Mouse (Mus musculus) MEL (cell line): ENCODE measurements around the gene Stn1. TPM values are rescaled to one million over a fixed set of nuclear protein-coding genes. Genes with fewer than 3 reads are reported as not detected.
A peak's percentile ranks its signal among the peaks of the same experiment; 100 is the strongest.

Experiments used
- DNase-seq: peaks from one replicate; pipeline ENCODE4 v3.0.0; 2011; ENCODE audit warnings: low read depth, low spot score
- H3K27ac ChIP-seq: 2 replicates; pipeline ENCODE4 v1.5.1; 2012; ENCODE audit warnings: low read depth, mild to moderate bottlenecking, control low read depth, low read length, moderate library complexity; ENCODE audit not compliant: control insufficient read depth
- H3K27me3 ChIP-seq, 2 experiments: fragments of 150-350 bp in 1 of 2; sonication (generic) in 1 of 2; 2 replicates each; pipeline ENCODE4 v1.6.1; 2012; ENCODE audit warnings: low read length in 2 of 2, mild to moderate bottlenecking in 2 of 2, improper control_type of control experiment in 1 of 2, moderate library complexity in 1 of 2; ENCODE audit not compliant: insufficient read depth in 2 of 2, control insufficient read depth in 1 of 2
- H3K36me3 ChIP-seq, 2 experiments: 2 replicates each; pipeline ENCODE4 v1.6.1; 2012 to 2014; ENCODE audit warnings: low read length in 2 of 2, improper control_type of control experiment in 1 of 2, inconsistent platforms in 1 of 2, mild to moderate bottlenecking in 1 of 2; ENCODE audit not compliant: insufficient read depth in 2 of 2, control insufficient read depth in 1 of 2
- H3K4me1 ChIP-seq, 2 experiments: fragments of 150-350 bp in 1 of 2; sonication (generic) in 1 of 2; 2 replicates each; pipeline ENCODE4 v1.6.1; 2012; ENCODE audit warnings: low read length in 2 of 2, improper control_type of control experiment in 1 of 2, mild to moderate bottlenecking in 1 of 2; ENCODE audit not compliant: insufficient read depth in 2 of 2, control insufficient read depth in 1 of 2
- H3K4me3 ChIP-seq, 2 experiments: fragments of 150-350 bp in 1 of 2; sonication (generic) in 1 of 2; 2 replicates each; pipeline ENCODE4 v1.5.1; 2012; ENCODE audit warnings: low read depth in 2 of 2, low read length in 2 of 2, mild to moderate bottlenecking in 2 of 2, moderate library complexity in 2 of 2, control low read depth in 1 of 2, improper control_type of control experiment in 1 of 2; ENCODE audit not compliant: control insufficient read depth in 1 of 2, insufficient read depth in 1 of 2
- H3K79me2 ChIP-seq: 2 replicates; pipeline ENCODE4 v1.6.1; 2012; ENCODE audit warnings: mild to moderate bottlenecking, low read length, moderate library complexity; ENCODE audit not compliant: control insufficient read depth, poor library complexity, insufficient read depth
- H3K9ac ChIP-seq: 2 replicates; pipeline ENCODE4 v1.6.1; 2012; ENCODE audit warnings: low read depth, mild to moderate bottlenecking, control low read depth, low read length, moderate library complexity; ENCODE audit not compliant: control insufficient read depth, poor library complexity, severe bottlenecking
- H3K9me3 ChIP-seq: fragments of 150-350 bp; sonication (generic); replicated peaks from 2 replicates; pipeline ENCODE4 v1.6.1; 2012; ENCODE audit warnings: mild to moderate bottlenecking, low read length, improper control_type of control experiment, moderate library complexity; ENCODE audit not compliant: insufficient read depth
- BHLHE40 ChIP-seq: IDR thresholded peaks from 2 replicates; pipeline ENCODE4 v1.6.1; 2012; ENCODE audit warnings: low read depth, mild to moderate bottlenecking, inconsistent platforms, low read length, improper control_type of control experiment, borderline replicate concordance
- CHD1 ChIP-seq: IDR thresholded peaks from 2 replicates; pipeline ENCODE4 v1.6.1; 2012; ENCODE audit warnings: low read depth, mild to moderate bottlenecking, inconsistent platforms, low read length, improper control_type of control experiment
- E2F4 ChIP-seq: IDR thresholded peaks from 2 replicates; pipeline ENCODE4 v1.6.1; 2011; ENCODE audit warnings: low read depth, low read length, improper control_type of control experiment, borderline replicate concordance
- ELF1 ChIP-seq: IDR thresholded peaks from 2 replicates; pipeline ENCODE4 v1.6.1; 2014; ENCODE audit warnings: low read depth, mild to moderate bottlenecking, inconsistent platforms, low read length, improper control_type of control experiment, moderate library complexity
- ETS1 ChIP-seq: IDR thresholded peaks from 2 replicates; pipeline ENCODE4 v1.6.1; 2012; ENCODE audit warnings: low read depth, mild to moderate bottlenecking, inconsistent platforms, low read length, improper control_type of control experiment, moderate library complexity
- GATA1 ChIP-seq: IDR thresholded peaks from 2 replicates; pipeline ENCODE4 v1.6.1; 2011; ENCODE audit warnings: low read depth, low read length, improper control_type of control experiment
- KAT2A ChIP-seq: conservative IDR thresholded peaks from 2 replicates; pipeline ENCODE4 v1.6.1; 2012; ENCODE audit warnings: low read depth, low read length, improper control_type of control experiment, inconsistent platforms
- MAZ ChIP-seq: IDR thresholded peaks from 2 replicates; pipeline ENCODE4 v1.6.1; 2012; ENCODE audit warnings: low read depth, mild to moderate bottlenecking, inconsistent platforms, low read length, improper control_type of control experiment
- MYB ChIP-seq: IDR thresholded peaks from 2 replicates; pipeline ENCODE4 v1.6.1; 2011; ENCODE audit warnings: mild to moderate bottlenecking, low read depth, low read length, improper control_type of control experiment
- NRF1 ChIP-seq: IDR thresholded peaks from 2 replicates; pipeline ENCODE4 v1.6.1; 2014; ENCODE audit warnings: low read depth, mild to moderate bottlenecking, inconsistent platforms, low read length, improper control_type of control experiment, moderate library complexity; ENCODE audit not compliant: poor library complexity, insufficient read depth, severe bottlenecking
- POLR2A ChIP-seq, 2 experiments: IDR thresholded peaks; 2 replicates each; pipeline ENCODE4 v1.6.1; 2011 to 2012; ENCODE audit warnings: low read length in 2 of 2, mild to moderate bottlenecking in 2 of 2, control low read depth in 1 of 2, improper control_type of control experiment in 1 of 2, low read depth in 1 of 2, moderate library complexity in 1 of 2; ENCODE audit not compliant: control insufficient read depth in 1 of 2, insufficient read depth in 1 of 2, poor library complexity in 1 of 2
- POLR2AphosphoS2 ChIP-seq: IDR thresholded peaks from 2 replicates; pipeline ENCODE4 v1.6.1; 2011; ENCODE audit warnings: low read length, improper control_type of control experiment
- RAD21 ChIP-seq: IDR thresholded peaks from 2 replicates; pipeline ENCODE4 v1.6.1; 2011; ENCODE audit warnings: mild to moderate bottlenecking, low read depth, low read length, improper control_type of control experiment
- RCOR1 ChIP-seq: IDR thresholded peaks from 2 replicates; pipeline ENCODE4 v1.6.1; 2012; ENCODE audit warnings: low read depth, mild to moderate bottlenecking, inconsistent platforms, low read length, improper control_type of control experiment
- SMC3 ChIP-seq: IDR thresholded peaks from 2 replicates; pipeline ENCODE4 v1.6.1; 2011; ENCODE audit warnings: low read depth, low read length, improper control_type of control experiment
- TAL1 ChIP-seq: IDR thresholded peaks from 2 replicates; pipeline ENCODE4 v1.6.1; 2012; ENCODE audit warnings: mild to moderate bottlenecking, inconsistent platforms, low read length, moderate library complexity, mixed read lengths
- TCF12 ChIP-seq: IDR thresholded peaks from 2 replicates; pipeline ENCODE4 v1.6.1; 2014; ENCODE audit warnings: low read depth, mild to moderate bottlenecking, inconsistent platforms, low read length, improper control_type of control experiment, moderate library complexity
- USF1 ChIP-seq: IDR thresholded peaks from 2 replicates; pipeline ENCODE4 v1.6.1; 2014; ENCODE audit warnings: low read depth, mild to moderate bottlenecking, inconsistent platforms, low read length, improper control_type of control experiment, moderate library complexity
- ZNF384 ChIP-seq: IDR thresholded peaks from 2 replicates; pipeline ENCODE4 v1.6.1; 2012; ENCODE audit warnings: low read depth, mild to moderate bottlenecking, inconsistent platforms, low read length, improper control_type of control experiment
- polyA plus RNA-seq, 2 experiments: library from polyadenylated mRNA; stranded (reverse) in 1 of 2; unstranded in 1 of 2; fragments of >175 nt in 1 of 2; fragments of >200 nt in 1 of 2; gene quantifications; 2 replicates each; pipeline versions ENCODE4 v1.2.1 to v1.2.4; 2012; ENCODE audit warnings: low replicate concordance in 2 of 2, low read depth in 1 of 2; ENCODE audit not compliant: insufficient read length in 2 of 2, insufficient read depth in 1 of 2, missing spikeins in 1 of 2
- total RNA-seq: library from RNA; depleted of rRNA; stranded (reverse); fragments of 300-350 nt; gene quantifications from 2 replicates; pipeline ENCODE4 v1.2.3, GENCODE M21; 2012

Gene Stn1
- total and polyA plus RNA-seq, 3 experiments, result 9.7 to 13.6 TPM; not detected in 1

DNA sequence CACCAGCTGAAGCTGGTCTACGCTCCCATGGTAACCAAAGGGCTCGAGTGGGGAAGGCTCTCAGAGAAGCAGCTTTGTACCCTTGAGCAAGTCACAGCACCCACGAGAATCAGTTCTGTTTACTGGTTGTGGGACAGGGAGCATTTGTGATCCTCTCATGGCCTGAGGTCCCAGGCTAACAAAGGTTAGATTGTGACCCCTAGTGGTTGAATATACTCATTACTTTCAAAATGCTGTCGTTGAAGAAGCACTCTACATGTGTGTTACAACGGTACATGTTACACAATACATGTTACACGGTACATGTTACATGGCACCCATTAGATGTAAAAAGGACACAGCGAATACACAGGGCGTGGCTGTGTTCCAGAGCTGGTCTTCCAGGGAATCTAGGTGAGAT lies 34.7 kb downstream of the Stn1 start (continued):
- no peak for TF ChIP-seq GATA1
- TF ChIP-seq POLR2AphosphoS2, result no peak
- TF ChIP-seq MAZ, result 0 out of 2 replicates have a peak, but pooled peaks have one; percentile 15
- TF ChIP-seq POLR2A (IDR thresholded peaks at IDR 0.05; ENCODE audit: control insufficient read depth in 1 of 2, insufficient read depth in 1 of 2, low read depth in 1 of 2, low read length in 2 of 2, poor library complexity in 1 of 2), result no peak
- peak; percentile 72 for TF ChIP-seq SMC3
- TF ChIP-seq TCF12, result no peak
- TF ChIP-seq TAL1, result no peak
- TF ChIP-seq CHD1, result no peak
- TF ChIP-seq USF1, result no peak
- TF ChIP-seq, all 39 proteins: peak for 5

DNA sequence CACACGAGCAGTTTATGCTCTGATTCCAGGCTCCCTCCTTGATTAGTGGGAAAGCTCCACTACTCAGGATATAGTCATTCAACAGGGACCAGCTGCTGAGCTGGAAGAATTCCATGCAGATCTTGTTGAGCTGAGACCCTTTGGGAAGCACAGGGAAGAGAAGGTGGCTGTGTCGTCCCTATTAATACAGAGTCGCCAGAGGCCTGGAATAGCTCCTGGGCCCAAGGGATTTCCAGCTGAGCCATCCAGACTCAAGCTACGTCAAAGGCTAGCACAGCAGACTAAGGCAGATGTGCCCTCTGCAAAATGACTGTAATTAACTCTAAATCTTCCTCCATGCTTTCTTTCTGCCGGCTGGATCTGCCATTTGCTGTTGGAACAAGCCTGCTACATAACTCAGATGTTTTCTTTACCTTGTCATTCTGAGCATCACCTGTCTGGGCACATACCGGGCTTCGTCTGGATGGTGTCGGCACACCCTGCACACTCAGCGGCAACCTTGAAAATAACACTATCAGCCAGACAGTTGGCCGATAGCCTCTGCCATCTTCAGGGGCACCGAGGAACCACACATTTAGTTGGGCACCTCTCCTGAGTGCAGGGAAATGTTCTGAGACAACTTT lies 36.8 kb downstream of the Stn1 start:
- TF ChIP-seq TCF12, result no peak
- TF ChIP-seq ETS1, result no peak
- no peak for TF ChIP-seq ZNF384
- TF ChIP-seq E2F4, result no peak
- no peak for TF ChIP-seq KAT2A
- no peak for TF ChIP-seq USF1
- no peak for TF ChIP-seq RAD21
- no peak for TF ChIP-seq MAZ
- TF ChIP-seq SMC3, result no peak
- Histone ChIP-seq H3K9me3 (no peaks in the 10 kb centered on the region), H3K27me3 (no peaks in the 10 kb centered on the region), H3K79me2 (no peaks in the 10 kb centered on the region), H3K27ac (no peak overlapping the region), H3K4me3 (no peak overlapping the region), H3K4me1 (no peaks in the 10 kb centered on the region), H3K9ac (no peak overlapping the region), H3K36me3 (no peaks in the 10 kb centered on the region)
- DNase-seq, result no peak

DNA sequence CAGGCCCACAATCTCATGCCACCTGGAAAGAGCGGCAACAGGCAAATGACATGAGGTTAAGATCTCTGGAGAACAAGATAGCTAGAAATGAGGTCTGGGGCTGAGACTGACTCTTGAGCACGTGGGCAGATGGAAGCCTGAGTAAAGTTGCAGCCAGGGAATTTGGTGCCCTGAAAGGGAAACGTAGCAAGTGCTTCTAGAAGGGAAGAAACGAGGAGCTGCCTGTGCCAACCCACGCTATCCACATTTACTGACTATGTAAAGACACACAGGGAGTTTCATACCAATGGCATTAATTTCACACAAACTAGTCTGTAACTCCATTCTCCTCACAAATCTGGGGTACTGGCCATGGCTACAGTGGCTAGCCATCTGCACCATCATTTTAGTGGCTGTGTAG lies 37.5 kb downstream of the Stn1 start:
- DNase-seq, result no peak
- no peaks in the 10 kb centered on the region for H3K9me3 ChIP-seq
- no peak overlapping the region for H3K27ac ChIP-seq
- no peaks in the 10 kb centered on the region for H3K36me3 ChIP-seq
- no peak overlapping the region for H3K9ac ChIP-seq
- no peaks in the 10 kb centered on the region for H3K27me3 ChIP-seq
- no peak for TF ChIP-seq KAT2A
- TF ChIP-seq TAL1, result no peak
- no peak for TF ChIP-seq BHLHE40
- TF ChIP-seq RCOR1, result no peak
- TF ChIP-seq ELF1, result no peak
- no peak for TF ChIP-seq NRF1
- no peak for TF ChIP-seq MYB
- no peak for TF ChIP-seq SMC3
- no peak for TF ChIP-seq ZNF384
- H3K4me3 ChIP-seq, result no peak overlapping the region
- H3K79me2 ChIP-seq, result no peaks in the 10 kb centered on the region
- no peaks in the 10 kb centered on the region for H3K4me1 ChIP-seq
